Mouse (Mus musculus) myocyte (in vitro differentiated cells): ENCODE measurements around the gene Elk4. TPM values are rescaled to one million over a fixed set of nuclear protein-coding genes. Genes with fewer than 3 reads are reported as not detected.
A peak's percentile ranks its signal among the peaks of the same experiment; 100 is the strongest.

Experiments
- H3K27me3 ChIP-seq: one replicate; pipeline ENCODE4 v1.6.1; 2011; ENCODE audit not compliant: control insufficient read depth, insufficient read depth, insufficient read length
- H3K36me3 ChIP-seq: one replicate; pipeline ENCODE4 v1.6.1; 2011; ENCODE audit not compliant: control insufficient read depth, insufficient read depth
- H3K4me2 ChIP-seq: one replicate; pipeline ENCODE4 v1.6.1; 2011; ENCODE audit warnings: low read depth, control low read depth
- H3K4me3 ChIP-seq: one replicate; pipeline ENCODE4 v1.5.1; 2011; ENCODE audit warnings: mild to moderate bottlenecking, control low read depth, moderate library complexity
- H3K79me2 ChIP-seq: one replicate; pipeline ENCODE4 v1.6.1; 2011; ENCODE audit not compliant: control insufficient read depth, insufficient read depth
- H3ac ChIP-seq: one replicate; pipeline ENCODE4 v1.6.1; 2011; ENCODE audit not compliant: control insufficient read depth, insufficient read length
- CEBPB ChIP-seq: IDR thresholded peaks from 2 replicates; pipeline ENCODE4 v1.6.1; 2011; ENCODE audit warnings: mild to moderate bottlenecking, moderate library complexity; ENCODE audit not compliant: poor library complexity, insufficient read depth, severe bottlenecking
- E2F4 ChIP-seq: IDR thresholded peaks from one replicate; pipeline ENCODE4 v1.6.1; 2011; ENCODE audit warnings: mild to moderate bottlenecking, control low read depth, moderate library complexity; ENCODE audit not compliant: insufficient read depth
- MAX ChIP-seq: IDR thresholded peaks from one replicate; pipeline ENCODE4 v1.6.1; 2011; ENCODE audit warnings: low read depth, mild to moderate bottlenecking, control low read depth
- MYOD1 ChIP-seq, 3 experiments: IDR thresholded peaks; one replicate each; pipeline ENCODE4 v1.6.1; 2011; ENCODE audit warnings: control low read depth in 2 of 3, low read depth in 2 of 3, mild to moderate bottlenecking in 2 of 3, moderate library complexity in 1 of 3; ENCODE audit not compliant: insufficient read length in 2 of 3, control insufficient read depth in 1 of 3
- MYOG ChIP-seq, 3 experiments: IDR thresholded peaks; one replicate each; pipeline ENCODE4 v1.6.1; 2011; ENCODE audit warnings: control low read depth in 2 of 3, low read depth in 2 of 3, mild to moderate bottlenecking in 2 of 3; ENCODE audit not compliant: insufficient read length in 2 of 3, control insufficient read depth in 1 of 3, insufficient read depth in 1 of 3
- POLR2A ChIP-seq: IDR thresholded peaks from one replicate; pipeline ENCODE4 v1.6.1; 2011; ENCODE audit warnings: low read depth, mild to moderate bottlenecking, control low read depth, moderate library complexity; ENCODE audit not compliant: insufficient read length
- POLR2AphosphoS2 ChIP-seq: IDR thresholded peaks from one replicate; pipeline ENCODE4 v1.6.1; 2011; ENCODE audit warnings: low read depth, control low read depth; ENCODE audit not compliant: insufficient read length
- REST ChIP-seq: IDR thresholded peaks from one replicate; pipeline ENCODE4 v1.6.1; 2011; ENCODE audit warnings: mild to moderate bottlenecking, control low read depth, moderate library complexity; ENCODE audit not compliant: insufficient read depth, insufficient read length
- SRF ChIP-seq: IDR thresholded peaks from one replicate; pipeline ENCODE4 v1.6.1; 2011; ENCODE audit warnings: low read depth; ENCODE audit not compliant: control insufficient read depth, insufficient read length
- TCF12 ChIP-seq: IDR thresholded peaks from one replicate; pipeline ENCODE4 v1.6.1; 2011; ENCODE audit warnings: mild to moderate bottlenecking, control low read depth; ENCODE audit not compliant: poor library complexity, insufficient read depth, severe bottlenecking
- TCF3 ChIP-seq: IDR thresholded peaks from one replicate; pipeline ENCODE4 v1.6.1; 2011; ENCODE audit warnings: low read depth, control low read depth; ENCODE audit not compliant: insufficient read length
- USF1 ChIP-seq: IDR thresholded peaks from one replicate; pipeline ENCODE4 v1.6.1; 2011; ENCODE audit warnings: low read depth, mild to moderate bottlenecking, control low read depth, moderate library complexity
- polyA plus RNA-seq: library from polyadenylated mRNA; unstranded; fragments of >200 nt; fragmentation: generic; extraction: Trizol; gene quantifications from one replicate; pipeline ENCODE4 v1.2.1, GENCODE M21; 2012; ENCODE audit warnings: missing spikeins

Gene Elk4
- polyA plus RNA-seq, 1 experiment: 12.4 TPM

- Histone ChIP-seq H3K79me2 (peaks cover 28% of the 10 kb centered on the region), H3K4me3 (no peak overlapping the region), H3ac (no peak overlapping the region), H3K36me3 (no peaks in the 10 kb centered on the region), H3K4me2 (peak overlapping the region; percentile 33), H3K27me3 (no peaks in the 10 kb centered on the region)
- no peak for TF ChIP-seq MAX
Observed at GRCm38 (mm10) chr1:132006046-132006445, 1.4 kb upstream of the Elk4 start.

GRCm38 (mm10) chr1:132006721-132007120 is 686 bp upstream of the Elk4 start:
- no peak for TF ChIP-seq MAX
- TF ChIP-seq SRF: no peak
- TF ChIP-seq USF1: no peak
- no peak for TF ChIP-seq POLR2A
- TF ChIP-seq MYOD1 (IDR thresholded peaks at IDR 0.05; ENCODE audit: control insufficient read depth in 1 of 3, insufficient read length in 2 of 3, low read depth in 2 of 3): no peak
- no peak for TF ChIP-seq POLR2AphosphoS2
- TF ChIP-seq TCF12: no peak
- no peak for TF ChIP-seq REST
- TF ChIP-seq MYOG (IDR thresholded peaks at IDR 0.05; ENCODE audit: control insufficient read depth in 1 of 3, insufficient read depth in 1 of 3, insufficient read length in 2 of 3, low read depth in 2 of 3): no peak
- TF ChIP-seq CEBPB: no peak
- no peak for TF ChIP-seq TCF3
- no peak for TF ChIP-seq E2F4
- Histone ChIP-seq H3K4me3 (peak overlapping the region; percentile 48), H3ac (peak overlapping the region; percentile 94), H3K27me3 (no peaks in the 10 kb centered on the region), H3K4me2 (peak overlapping the region; percentile 93), H3K36me3 (no peaks in the 10 kb centered on the region), H3K79me2 (peaks cover 34% of the 10 kb centered on the region)

- peak overlapping the region; percentile 94 for H3ac ChIP-seq
- no peak for TF ChIP-seq TCF3
- peak; percentile 87 for TF ChIP-seq POLR2A
- peak; percentile 93 for TF ChIP-seq POLR2AphosphoS2
- no peak for TF ChIP-seq TCF12
Observed at GRCm38 (mm10) chr1:132007828-132008827, 721 bp downstream of the Elk4 start.

GRCm38 (mm10) chr1:132008881-132009644 is 1.7 kb downstream of the Elk4 start:
- Histone ChIP-seq H3ac (peak overlapping the region; percentile 94), H3K36me3 (no peaks in the 10 kb centered on the region), H3K4me3 (peak overlapping the region; percentile 48), H3K79me2 (peaks cover 57% of the 10 kb centered on the region), H3K27me3 (no peaks in the 10 kb centered on the region), H3K4me2 (peak overlapping the region; percentile 87)
- TF ChIP-seq REST: no peak
- no peak for TF ChIP-seq MYOD1 (IDR thresholded peaks at IDR 0.05; ENCODE audit: control insufficient read depth in 1 of 3, insufficient read length in 2 of 3, low read depth in 2 of 3)
- no peak for TF ChIP-seq TCF12
- no peak for TF ChIP-seq CEBPB
- TF ChIP-seq TCF3: no peak
- TF ChIP-seq MYOG (IDR thresholded peaks at IDR 0.05; ENCODE audit: control insufficient read depth in 1 of 3, insufficient read depth in 1 of 3, insufficient read length in 2 of 3, low read depth in 2 of 3): no peak
- TF ChIP-seq MAX: no peak

More at GRCm38 (mm10) chr1:132007828-132008827, 721 bp downstream of the Elk4 start:
- H3K36me3 ChIP-seq: no peaks in the 10 kb centered on the region
- peaks cover 48% of the 10 kb centered on the region for H3K79me2 ChIP-seq
- H3K27me3 ChIP-seq: no peaks in the 10 kb centered on the region
- H3K4me2 ChIP-seq: peak overlapping the region; percentile 87
- H3K4me3 ChIP-seq: peak overlapping the region; percentile 48

- no peak overlapping the region for H3K4me3 ChIP-seq
- H3K36me3 ChIP-seq: no peaks in the 10 kb centered on the region
- peaks cover 75% of the 10 kb centered on the region for H3K79me2 ChIP-seq
- TF ChIP-seq MAX (no peak), E2F4 (no peak), CEBPB (0 out of 2 replicates have a peak, but pooled peaks have one; percentile 53)
- H3K27me3 ChIP-seq: no peaks in the 10 kb centered on the region
- H3ac ChIP-seq: no peak overlapping the region
- H3K4me2 ChIP-seq: peak overlapping the region; percentile 43
Observed at GRCm38 (mm10) chr1:132010632-132011501, 3.5 kb downstream of the Elk4 start.
